Mouse (Mus musculus): Measurements from ENCODE around the gene Gmfb. TPM values are rescaled to one million over a fixed set of nuclear protein-coding genes. Genes with fewer than 3 reads are reported as not detected.

The Gmfb gene
- polyA plus RNA-seq, 1 experiment = 67.7 TPM

DNA sequence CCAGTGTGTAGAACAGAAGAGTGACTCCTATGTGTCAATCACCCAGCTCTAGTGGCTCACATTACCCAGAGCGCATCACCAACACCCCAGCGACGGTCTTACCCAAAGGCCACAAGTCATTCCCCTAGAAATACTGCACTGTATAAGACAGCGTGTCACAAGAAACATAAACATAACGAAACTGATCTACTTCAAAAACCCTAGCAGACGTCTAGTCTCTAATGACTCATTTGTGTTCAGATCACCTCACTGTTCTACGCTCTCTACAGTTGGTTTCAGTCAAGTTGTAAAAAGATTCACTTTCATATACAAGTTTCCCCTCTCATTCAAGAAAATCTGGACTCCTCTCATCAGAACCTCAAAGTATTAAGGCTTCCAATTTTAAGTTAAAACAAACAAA is 3.3 kb downstream of the Gmfb start:
- WGBS = 94% methylated on average over 7 of the region's 7 CpGs
- H3K27me3 ChIP-seq (ENCODE audit: control insufficient read depth, insufficient read depth, low read length) = no peaks in the 10 kb centered on the region
- no peak overlapping the region for H3K27ac ChIP-seq (ENCODE audit: insufficient read depth, low read length)
- TF ChIP-seq CTCF (IDR thresholded peaks at IDR 0.05; ENCODE audit: borderline replicate concordance, insufficient read depth, low read depth, low read length) (no peak), POLR2A (IDR thresholded peaks at IDR 0.05; ENCODE audit: borderline replicate concordance, insufficient read depth, low read length) (no peak)
- H3K4me3 ChIP-seq (replicated peaks; ENCODE audit: insufficient read depth, low read depth, low read length) = no peak overlapping the region
- H3K4me1 ChIP-seq (ENCODE audit: control insufficient read depth, insufficient read depth, low read length) = no peaks in the 10 kb centered on the region; the same call in 1 of the 2 replicates
- DNase-seq = no peak

DNA sequence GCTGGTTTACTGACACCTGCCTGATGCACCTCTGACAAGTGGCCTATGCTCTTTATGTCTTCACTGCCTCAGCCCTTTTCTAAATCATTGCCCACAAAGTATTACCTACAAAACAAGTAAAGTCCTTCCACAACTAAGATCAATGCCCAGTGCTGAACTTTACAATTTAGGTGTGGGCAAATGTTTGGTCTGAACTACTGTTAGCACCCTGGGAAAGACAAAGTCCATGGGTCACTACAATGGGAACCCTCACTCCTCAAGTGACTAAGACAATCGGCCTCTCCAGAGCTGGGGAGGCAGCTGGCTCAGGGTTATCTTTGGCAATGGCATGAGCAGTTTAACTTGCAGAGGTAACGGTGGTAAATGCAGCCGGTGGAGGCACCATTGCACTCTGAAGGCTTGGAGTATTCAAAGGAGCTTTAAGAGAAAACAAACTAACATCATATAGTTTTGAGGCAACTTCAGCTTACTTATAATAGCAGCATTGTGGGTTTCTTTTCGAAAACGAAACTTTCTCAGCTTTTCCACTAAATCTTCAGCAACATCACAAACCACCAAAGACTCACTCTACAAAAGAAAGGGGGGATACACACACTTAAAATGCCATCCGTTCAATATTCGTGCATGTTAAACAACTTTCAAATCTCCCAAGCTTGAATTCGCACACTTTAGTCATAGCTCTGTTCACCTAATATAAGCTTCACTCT is 5.0 kb downstream of the Gmfb start:
- DNase-seq = no peak
- TF ChIP-seq CTCF (IDR thresholded peaks at IDR 0.05; ENCODE audit: borderline replicate concordance, insufficient read depth, low read depth, low read length) (no peak), POLR2A (IDR thresholded peaks at IDR 0.05; ENCODE audit: borderline replicate concordance, insufficient read depth, low read length) (no peak)
- WGBS = 89% methylated on average over 8 of the region's 8 CpGs

DNA sequence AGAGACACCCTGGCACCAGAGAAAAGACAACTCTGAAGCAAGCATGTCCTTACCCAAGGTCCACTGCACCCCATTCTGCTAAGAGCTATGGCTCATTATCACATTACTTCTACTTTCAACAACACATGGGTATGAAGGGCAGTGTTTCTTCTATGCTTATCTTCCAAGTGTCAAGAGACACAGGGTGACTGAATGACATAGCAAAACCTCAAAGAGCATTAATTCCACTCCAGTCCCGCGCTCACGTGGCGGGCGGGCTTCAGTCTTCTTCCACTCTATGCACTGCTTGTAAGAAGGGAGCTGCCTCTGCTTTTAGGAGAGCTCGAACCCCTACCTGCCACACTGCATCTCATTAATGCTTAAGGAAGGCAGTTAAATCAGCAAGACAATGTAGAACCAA is 6.4 kb downstream of the Gmfb start:
- TF ChIP-seq POLR2A (IDR thresholded peaks at IDR 0.05; ENCODE audit: borderline replicate concordance, insufficient read depth, low read length) (no peak), CTCF (IDR thresholded peaks at IDR 0.05; ENCODE audit: borderline replicate concordance, insufficient read depth, low read depth, low read length) (no peak)
- H3K4me3 ChIP-seq (replicated peaks; ENCODE audit: insufficient read depth, low read depth, low read length) = no peak overlapping the region
- no peak for DNase-seq
- WGBS = 82% methylated on average over 6 of the region's 6 CpGs
- no peak overlapping the region for H3K27ac ChIP-seq (ENCODE audit: insufficient read depth, low read length)
- H3K4me1 ChIP-seq (ENCODE audit: control insufficient read depth, insufficient read depth, low read length) = no peaks in the 10 kb centered on the region; the same call in 1 of the 2 replicates
- H3K27me3 ChIP-seq (ENCODE audit: control insufficient read depth, insufficient read depth, low read length) = no peaks in the 10 kb centered on the region

More for the DNA sequence above, 5.0 kb downstream of the Gmfb start:
- H3K27me3 ChIP-seq (ENCODE audit: control insufficient read depth, insufficient read depth, low read length) = no peaks in the 10 kb centered on the region
- H3K4me1 ChIP-seq (ENCODE audit: control insufficient read depth, insufficient read depth, low read length) = no peaks in the 10 kb centered on the region; the same call in 1 of the 2 replicates
- no peak overlapping the region for H3K4me3 ChIP-seq (replicated peaks; ENCODE audit: insufficient read depth, low read depth, low read length)
- H3K27ac ChIP-seq (ENCODE audit: insufficient read depth, low read length) = no peak overlapping the region

DNA sequence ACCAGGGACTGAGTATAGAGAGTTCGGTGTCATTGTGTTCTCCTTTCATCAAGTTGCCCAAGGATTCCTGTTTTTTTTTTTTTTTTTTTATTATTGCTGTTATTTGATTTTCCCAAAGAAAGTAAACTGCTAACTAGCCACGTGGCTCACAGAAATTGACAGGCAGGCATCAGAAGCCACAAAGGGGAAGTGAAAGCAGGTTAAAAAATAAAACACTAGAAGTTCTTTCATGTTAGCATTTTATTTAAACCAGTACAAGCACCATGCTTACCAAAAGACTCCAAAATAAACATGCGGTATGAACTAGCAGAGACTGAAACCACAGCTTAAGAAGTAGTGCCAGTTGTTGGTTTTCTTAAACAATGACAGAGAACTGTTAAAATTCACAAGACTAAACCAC is 14.1 kb downstream of the Gmfb start:
- Histone ChIP-seq H3K27ac (ENCODE audit: insufficient read depth, low read length) (no peak overlapping the region), H3K4me1 (ENCODE audit: control insufficient read depth, insufficient read depth, low read length) (no peaks in the 10 kb centered on the region), H3K27me3 (ENCODE audit: control insufficient read depth, insufficient read depth, low read length) (no peaks in the 10 kb centered on the region), H3K4me3 (replicated peaks; ENCODE audit: insufficient read depth, low read depth, low read length) (no peak overlapping the region)
- no peak for DNase-seq
- WGBS = 59% methylated on average over 3 of the region's 3 CpGs
- TF ChIP-seq CTCF (IDR thresholded peaks at IDR 0.05; ENCODE audit: borderline replicate concordance, insufficient read depth, low read depth, low read length) = no peak
- no peak for TF ChIP-seq POLR2A (IDR thresholded peaks at IDR 0.05; ENCODE audit: borderline replicate concordance, insufficient read depth, low read length)

- TF ChIP-seq POLR2A (IDR thresholded peaks at IDR 0.05; ENCODE audit: borderline replicate concordance, insufficient read depth, low read length) (no peak), CTCF (IDR thresholded peaks at IDR 0.05; ENCODE audit: borderline replicate concordance, insufficient read depth, low read depth, low read length) (no peak)
- Histone ChIP-seq H3K4me1 (ENCODE audit: control insufficient read depth, insufficient read depth, low read length) (no peaks in the 10 kb centered on the region), H3K27me3 (ENCODE audit: control insufficient read depth, insufficient read depth, low read length) (no peaks in the 10 kb centered on the region), H3K27ac (ENCODE audit: insufficient read depth, low read length) (no peak overlapping the region), H3K4me3 (replicated peaks; ENCODE audit: insufficient read depth, low read depth, low read length) (no peak overlapping the region)
- no peak for DNase-seq
- 76% methylated on average over 5 of the region's 5 CpGs for WGBS
Measured at GRCm38 (mm10) chr14:46806186-46806585, 15.9 kb downstream of the Gmfb start.

GRCm38 (mm10) chr14:46803791-46804190 is 18.3 kb downstream of the Gmfb start:
- H3K4me1 ChIP-seq (ENCODE audit: control insufficient read depth, insufficient read depth, low read length) = no peaks in the 10 kb centered on the region
- no peak overlapping the region for H3K4me3 ChIP-seq (replicated peaks; ENCODE audit: insufficient read depth, low read depth, low read length)
- H3K27me3 ChIP-seq (ENCODE audit: control insufficient read depth, insufficient read depth, low read length) = no peaks in the 10 kb centered on the region
- TF ChIP-seq CTCF (IDR thresholded peaks at IDR 0.05; ENCODE audit: borderline replicate concordance, insufficient read depth, low read depth, low read length) = no peak
- no peak for TF ChIP-seq POLR2A (IDR thresholded peaks at IDR 0.05; ENCODE audit: borderline replicate concordance, insufficient read depth, low read length)
- no peak overlapping the region for H3K27ac ChIP-seq (ENCODE audit: insufficient read depth, low read length)
- WGBS = 93% methylated on average over 1 of the region's 1 CpGs
- no peak for DNase-seq

GRCm38 (mm10) chr14:46803259-46803658 is 18.8 kb downstream of the Gmfb start:
- 94% methylated on average over 4 of the region's 4 CpGs for WGBS
- Histone ChIP-seq H3K4me3 (replicated peaks; ENCODE audit: insufficient read depth, low read depth, low read length) (no peak overlapping the region), H3K27ac (ENCODE audit: insufficient read depth, low read length) (no peak overlapping the region), H3K27me3 (ENCODE audit: control insufficient read depth, insufficient read depth, low read length) (no peaks in the 10 kb centered on the region), H3K4me1 (ENCODE audit: control insufficient read depth, insufficient read depth, low read length) (no peaks in the 10 kb centered on the region)
- no peak for TF ChIP-seq CTCF (IDR thresholded peaks at IDR 0.05; ENCODE audit: borderline replicate concordance, insufficient read depth, low read depth, low read length)
- DNase-seq = no peak

DNA sequence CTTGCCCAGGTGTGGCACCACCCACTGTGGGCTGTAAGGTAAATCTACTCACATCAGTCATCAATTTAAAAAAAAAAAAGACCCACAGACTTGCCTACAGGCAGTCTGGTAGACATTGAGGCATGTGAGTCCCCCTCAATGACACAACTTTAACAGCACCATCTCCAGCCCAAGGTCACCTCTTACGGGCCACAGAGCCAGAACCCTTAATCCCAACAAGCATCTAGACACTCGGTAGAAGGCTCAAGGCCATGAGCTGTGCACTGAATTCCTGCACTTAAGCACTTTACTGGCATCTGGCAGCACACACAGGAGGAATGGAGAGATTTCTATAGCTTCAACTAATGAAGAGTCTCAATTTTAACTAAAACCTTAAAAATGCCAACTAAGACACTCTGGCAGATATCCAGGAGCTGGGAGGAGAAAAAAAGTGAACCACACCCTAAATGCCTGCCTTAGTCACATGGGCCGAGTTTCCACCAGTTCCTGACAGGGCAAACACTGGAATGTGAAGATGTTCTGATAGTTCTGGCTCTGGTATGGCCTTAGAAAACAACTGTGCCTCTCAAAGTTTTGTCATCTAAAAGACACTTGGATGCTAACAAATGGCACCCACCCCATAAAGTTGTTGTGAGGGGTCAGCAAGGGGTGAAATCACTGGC is 21.2 kb downstream of the Gmfb start:
- Histone ChIP-seq H3K27ac (ENCODE audit: insufficient read depth, low read length) (no peak overlapping the region), H3K4me1 (ENCODE audit: control insufficient read depth, insufficient read depth, low read length) (no peaks in the 10 kb centered on the region), H3K4me3 (replicated peaks; ENCODE audit: insufficient read depth, low read depth, low read length) (no peak overlapping the region), H3K27me3 (ENCODE audit: control insufficient read depth, insufficient read depth, low read length) (no peaks in the 10 kb centered on the region)
- no peak for DNase-seq
- no peak for TF ChIP-seq POLR2A (IDR thresholded peaks at IDR 0.05; ENCODE audit: borderline replicate concordance, insufficient read depth, low read length)
- no peak for TF ChIP-seq CTCF (IDR thresholded peaks at IDR 0.05; ENCODE audit: borderline replicate concordance, insufficient read depth, low read depth, low read length)
- WGBS = 90% methylated on average over 3 of the region's 3 CpGs

Measured in cerebellum, adult 2 months (tissue).